29 mouse cellular contexts compared by ENCODE assay signal in the genomic region with DNA sequence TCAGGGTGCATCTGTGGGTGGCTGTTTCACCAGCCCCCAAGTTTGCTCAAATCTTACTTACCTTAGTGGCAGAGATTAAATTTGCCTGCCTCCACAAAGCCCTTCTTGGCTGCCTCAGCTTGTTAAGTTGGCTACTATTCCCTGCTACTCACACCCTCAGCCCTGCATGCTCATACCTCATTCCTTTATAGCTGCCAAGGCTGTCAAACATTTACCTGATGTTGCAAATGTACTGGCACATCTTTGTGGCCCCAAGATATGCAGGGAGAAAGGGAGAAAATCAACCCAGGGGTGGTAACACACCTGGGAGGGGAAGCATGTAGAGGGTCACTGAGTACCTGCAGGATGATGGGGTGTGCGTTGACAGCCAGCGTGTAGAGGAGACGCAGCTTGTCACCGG. TPM values are rescaled to one million over a fixed set of nuclear protein-coding genes. Genes with fewer than 3 reads are reported as not detected.
DNase-seq lines count a peak whose midpoint lies in the region; ATAC-seq and TF ChIP-seq lines count a peak whose summit lies in the region.
"Had no signal": no experiment of that assay in that cellular context is flagged by ENCODE, and none has a peak within 500 bp of the region (broad histone marks: within the 10 kb centered on the region; RNA-seq: fewer than 3 reads in every experiment).

No protein-coding gene starts in this region.

- H3K4me1 ChIP-seq in kidney, embryonic 16.5 days (ENCODE audit: insufficient read depth, low read length), result no peaks in the 10 kb centered on the region
- H3K4me1 ChIP-seq in liver, adult 2 months (ENCODE audit: control insufficient read depth, insufficient read depth, low read length), result no peaks in the 10 kb centered on the region; the same call in 1 of the 2 replicates
- H3K4me1 ChIP-seq in liver, postnatal 0 days (ENCODE audit: insufficient read depth), result no peaks in the 10 kb centered on the region
- H3K4me1 ChIP-seq: embryonic facial prominence, embryonic 12.5 days; embryonic facial prominence, embryonic 15.5 days; forebrain, embryonic 12.5 days; forebrain, embryonic 15.5 days; hindbrain, embryonic 12.5 days; hindbrain, embryonic 15.5 days had no signal

- no peaks in the 10 kb centered on the region for H3K9me3 ChIP-seq in kidney, embryonic 16.5 days (ENCODE audit: low read length)
- no peaks in the 10 kb centered on the region for H3K9me3 ChIP-seq in liver, postnatal 0 days (ENCODE audit: low read length)
- H3K9me3 ChIP-seq: embryonic facial prominence, embryonic 12.5 days; embryonic facial prominence, embryonic 15.5 days; forebrain, embryonic 12.5 days; forebrain, embryonic 15.5 days; G1E; hindbrain, embryonic 12.5 days; hindbrain, embryonic 15.5 days had no signal

- no peak for TF ChIP-seq POLR2A in liver, adult 2 months (IDR thresholded peaks at IDR 0.05; ENCODE audit: extremely low read depth, insufficient read depth, low read length)

- no peak overlapping the region for H3K4me2 ChIP-seq in kidney, embryonic 16.5 days (replicated peaks; ENCODE audit: low read depth, low read length)
- H3K4me2 ChIP-seq in liver, postnatal 0 days (ENCODE audit: low read depth, low read length), result no peak overlapping the region
- H3K4me2 ChIP-seq: embryonic facial prominence, embryonic 12.5 days; embryonic facial prominence, embryonic 15.5 days; forebrain, embryonic 12.5 days; forebrain, embryonic 15.5 days; heart, embryonic 11.5 days; hindbrain, embryonic 12.5 days; hindbrain, embryonic 15.5 days had no signal

- no peak for TF ChIP-seq EP300 in liver, postnatal 0 days (IDR thresholded peaks at IDR 0.05; ENCODE audit: low read depth)

- no peak overlapping the region for H3K4me3 ChIP-seq in kidney, embryonic 16.5 days (ENCODE audit: low read length)
- H3K4me3 ChIP-seq in liver, adult 2 months (ENCODE audit: insufficient read depth, low read depth, low read length), result no peak overlapping the region
- H3K4me3 ChIP-seq in liver, postnatal 0 days (ENCODE audit: low read depth, low read length), result no peak overlapping the region
- H3K4me3 ChIP-seq: embryonic facial prominence, embryonic 12.5 days; embryonic facial prominence, embryonic 15.5 days; forebrain, embryonic 12.5 days; forebrain, embryonic 15.5 days; gastrocnemius, adult 2 months; hindbrain, embryonic 12.5 days; hindbrain, embryonic 15.5 days had no signal

- H3K79me2 ChIP-seq in liver, adult 2 months (ENCODE audit: control insufficient read depth, insufficient read depth, low read length), result no peaks in the 10 kb centered on the region

- no peak for ATAC-seq in kidney, embryonic 16.5 days (ENCODE audit: low FRiP score, low TSS enrichment)
- ATAC-seq in liver, postnatal 0 days, result no peak
- ATAC-seq: forebrain, embryonic 15.5 days; Patski had no signal

- no peak overlapping the region for H3K9ac ChIP-seq in kidney, embryonic 16.5 days (replicated peaks; ENCODE audit: low read length)
- H3K9ac ChIP-seq in liver, adult 2 months (ENCODE audit: low read depth, low read length), result no peak overlapping the region
- no peak overlapping the region for H3K9ac ChIP-seq in liver, postnatal 0 days (replicated peaks)
- H3K9ac ChIP-seq: embryonic facial prominence, embryonic 12.5 days; embryonic facial prominence, embryonic 15.5 days; forebrain, embryonic 12.5 days; forebrain, embryonic 15.5 days; hindbrain, embryonic 12.5 days; hindbrain, embryonic 15.5 days had no signal

- no peak for TF ChIP-seq CTCF in liver, adult 2 months (IDR thresholded peaks at IDR 0.05; ENCODE audit: low read depth, low read length)
- no peak for TF ChIP-seq CTCF in liver, postnatal 0 days (IDR thresholded peaks at IDR 0.05; ENCODE audit: low read depth)

- no peak overlapping the region for H3K27ac ChIP-seq in kidney, embryonic 16.5 days (ENCODE audit: low read length)
- no peak overlapping the region for H3K27ac ChIP-seq in liver, adult 2 months (replicated peaks; ENCODE audit: insufficient read depth, low read depth, low read length)
- no peak overlapping the region for H3K27ac ChIP-seq in liver, postnatal 0 days (ENCODE audit: low read depth)
- H3K27ac ChIP-seq: embryonic facial prominence, embryonic 12.5 days; embryonic facial prominence, embryonic 15.5 days; forebrain, embryonic 12.5 days; forebrain, embryonic 15.5 days; gastrocnemius, adult 2 months; hindbrain, embryonic 12.5 days; hindbrain, embryonic 15.5 days had no signal

- H3K36me3 ChIP-seq in kidney, embryonic 16.5 days (ENCODE audit: insufficient read depth, low read length), result no peaks in the 10 kb centered on the region
- no peaks in the 10 kb centered on the region for H3K36me3 ChIP-seq in liver, adult 2 months (ENCODE audit: control insufficient read depth, insufficient read depth, low read length)
- H3K36me3 ChIP-seq in liver, postnatal 0 days (replicated peaks; ENCODE audit: insufficient read depth, low read length), result no peaks in the 10 kb centered on the region
- H3K36me3 ChIP-seq: embryonic facial prominence, embryonic 12.5 days; embryonic facial prominence, embryonic 15.5 days; forebrain, embryonic 12.5 days; forebrain, embryonic 15.5 days; G1E; hindbrain, embryonic 12.5 days; hindbrain, embryonic 15.5 days had no signal

- no peaks in the 10 kb centered on the region for H3K27me3 ChIP-seq in kidney, embryonic 16.5 days (ENCODE audit: insufficient read depth, low read length)
- no peaks in the 10 kb centered on the region for H3K27me3 ChIP-seq in liver, adult 2 months (ENCODE audit: control insufficient read depth, insufficient read depth, low read length)
- no peaks in the 10 kb centered on the region for H3K27me3 ChIP-seq in liver, postnatal 0 days (ENCODE audit: insufficient read depth, low read length)
- H3K27me3 ChIP-seq: CH12.LX; embryonic facial prominence, embryonic 12.5 days; embryonic facial prominence, embryonic 15.5 days; forebrain, embryonic 12.5 days; forebrain, embryonic 15.5 days; hindbrain, embryonic 12.5 days; hindbrain, embryonic 15.5 days had no signal

- WGBS in kidney, embryonic 16.5 days, result 91% methylated on average over 4 of the region's 4 CpGs
- 97% methylated on average over 4 of the region's 4 CpGs for WGBS in liver, adult 2 months
- WGBS in liver, postnatal 0 days (ENCODE audit: insufficient replicate concordance), result 82% methylated on average over 4 of the region's 4 CpGs

- peak; percentile 16 for DNase-seq in kidney, adult 11 months
- peak; percentile 8 to 32 for DNase-seq in kidney, adult 8-10 months
- no peak for DNase-seq in kidney, postnatal 10 days
- DNase-seq in liver, adult 2 months (ENCODE audit: extremely low read depth, low read depth, low spot score), result peak; percentile 87
- no peak for DNase-seq in liver, postnatal 0 days
- no peak for DNase-seq in layer of hippocampus, adult 9-10 months (ENCODE audit: low spot score)
- DNase-seq: adrenal gland, postnatal 10 days; adrenal gland, postnatal 36 days; B cell, adult 2 months; cerebellum, adult 11 months; cerebellum, adult 2 months; cerebellum, adult 9-11 months; cerebellum, postnatal 25 days; gastrocnemius, adult 2 months; gastrocnemius, postnatal 14 days; heart, adult 11 months had no signal

RNA-seq across cellular contexts. Expression of a gene that starts 38.0 kb away (rescaled TPM):
- polyA plus RNA-seq in kidney, embryonic 16.5 days (2015; fragmentation: Nextera tagmentation; extraction: Ambion mirVana), result 0.78 and 0.82 TPM in 2 replicates
- 0.07 and 0.28 TPM in 2 replicates for total RNA-seq in liver, adult 2 months (2014; rRNA removed)
- polyA plus RNA-seq in liver, adult 2 months (2012; rRNA removed), result not detected in 2 replicates
- polyA plus RNA-seq in liver, postnatal 0 days (2015; fragmentation: Nextera tagmentation; extraction: Ambion mirVana), result not detected in 2 replicates
- total RNA-seq: CH12.LX; common myeloid progenitor, adult 5-6 weeks; G1E; hematopoietic stem cell, adult 5-6 weeks had no signal
- polyA plus RNA-seq: G1E, Patski had no signal

Comparison
In these comparisons a context has a peak if more than half of its experiments do, and no peak if none do; other contexts are left out.
1. DNase-seq: peak in kidney, adult 11 months (single experiment), kidney, adult 8-10 months (2 of 2) and liver, adult 2 months (single experiment); none in kidney, postnatal 10 days (single experiment), liver, postnatal 0 days (single experiment) and layer of hippocampus, adult 9-10 months (single experiment).